Mouse (Mus musculus): Measurements from ENCODE around the gene Tle2.

- TF ChIP-seq CTCF (IDR thresholded peaks at IDR 0.05; ENCODE audit: low read depth) (no peak), EP300 (IDR thresholded peaks at IDR 0.05; ENCODE audit: low read depth) (no peak)
Observed at GRCm38 (mm10) chr10:81546788-81547571, 27.4 kb upstream of the Tle2 start.

Measured in liver, postnatal 0 days (tissue).